Mouse (Mus musculus): ENCODE results near the gene Mfsd10. TPM values are rescaled to one million over a fixed set of nuclear protein-coding genes. Genes with fewer than 3 reads are reported as not detected.
A peak's percentile ranks its signal among the peaks of the same experiment; 100 is the strongest.

Mfsd10 gene
- total RNA-seq (2015) (195 and 211 TPM in 2 replicates), total RNA-seq (2017) (116 and 143 TPM in 2 replicates)

- ATAC-seq (replicated peaks; ENCODE audit: poor library complexity): peak; percentile 77
Observed at GRCm38 (mm10) chr5:34636481-34637287, at the start of gene Mfsd10. Gene Mfsd10, minus strand, starts transcription at chr5:34637212.

GRCm38 (mm10) chr5:34670280-34670679 lies 33.3 kb upstream of the Mfsd10 start:
- peak; percentile 63 for ATAC-seq (replicated peaks; ENCODE audit: poor library complexity)

GRCm38 (mm10) chr5:34669493-34669892 lies 32.5 kb upstream of the Mfsd10 start:
- 0 out of 2 replicates have a peak, but pooled peaks have one; percentile 23 for ATAC-seq (replicated peaks; ENCODE audit: poor library complexity)

GRCm38 (mm10) chr5:34663231-34663630 lies 26.2 kb upstream of the Mfsd10 start:
- no peak for ATAC-seq (replicated peaks; ENCODE audit: poor library complexity)

DNA sequence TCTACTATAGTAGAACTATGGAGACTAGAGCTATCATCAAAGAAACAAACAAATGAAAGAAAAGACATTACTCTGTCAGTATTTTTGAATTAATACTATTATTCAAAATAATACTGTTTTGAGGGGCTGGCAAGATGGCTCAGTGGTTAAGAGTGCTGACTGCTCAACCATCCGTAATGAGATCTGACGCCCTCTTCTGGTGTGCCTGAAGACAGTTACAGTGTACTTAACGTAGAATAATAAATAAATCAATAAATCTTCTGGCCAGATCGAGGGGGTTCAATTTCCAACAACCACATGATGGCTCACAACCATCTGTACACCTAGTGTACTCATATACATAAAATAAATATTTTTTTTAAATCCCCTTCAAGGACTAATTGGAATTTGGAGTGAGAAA lies 24.9 kb upstream of the Mfsd10 start:
- no peak for ATAC-seq (replicated peaks; ENCODE audit: poor library complexity)

DNA sequence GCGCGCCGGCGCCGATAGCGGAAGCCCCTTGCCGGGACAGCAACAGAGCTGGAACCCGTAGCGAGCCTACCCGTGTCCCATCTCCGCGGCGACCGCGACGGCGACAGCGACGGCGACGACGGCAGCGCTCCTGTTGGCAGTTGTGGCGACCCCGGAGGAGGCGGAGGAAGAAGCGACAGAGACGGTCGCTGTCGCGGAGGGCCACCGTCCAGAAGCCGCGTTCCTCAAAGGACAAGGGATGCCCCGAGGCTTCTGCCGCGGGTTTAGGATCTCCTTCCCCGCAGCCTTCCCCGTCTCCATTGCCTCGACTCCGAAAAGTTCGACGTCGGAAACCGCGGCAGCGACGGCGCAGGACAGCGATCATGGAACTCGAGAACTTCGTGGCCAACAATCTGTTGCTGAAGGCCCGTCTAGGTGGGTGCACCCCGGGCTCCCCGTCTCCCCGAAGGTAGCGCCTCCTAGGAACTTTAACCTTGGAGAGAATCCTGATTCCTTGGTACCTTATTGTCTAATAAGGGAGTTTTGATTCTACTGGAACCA lies 23.6 kb upstream of the Mfsd10 start:
- peak; percentile 0; the same call in 1 of the 2 replicates for ATAC-seq (replicated peaks; ENCODE audit: poor library complexity)

- ATAC-seq (replicated peaks; ENCODE audit: poor library complexity): peak; percentile 93
Observed at GRCm38 (mm10) chr5:34659686-34660590, 22.9 kb upstream of the Mfsd10 start, which contains the start of the genes Nop14 and Grk4. Gene Nop14, minus strand, starts transcription at chr5:34660148. Gene Grk4, plus strand, starts transcription at chr5:34660379.

DNA sequence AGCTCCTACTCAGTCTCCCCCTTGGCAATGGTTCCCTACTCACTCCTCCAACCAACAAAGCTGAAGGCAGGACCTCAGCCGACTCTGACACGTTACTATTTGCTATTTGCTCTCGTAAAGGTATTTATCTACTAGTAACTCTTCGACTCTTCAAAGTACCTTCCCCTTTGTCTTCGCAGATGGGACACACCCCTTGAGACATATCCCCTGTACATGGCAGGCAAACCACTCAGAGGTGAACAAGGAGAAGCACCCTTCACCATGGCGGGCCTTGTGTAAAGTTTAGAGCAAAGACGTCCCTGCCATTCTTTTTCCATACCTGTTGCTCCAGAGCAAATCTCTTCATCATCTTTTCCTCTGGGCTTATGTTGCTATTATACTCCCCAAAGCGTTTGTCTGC lies 20.5 kb upstream of the Mfsd10 start:
- no peak for ATAC-seq (replicated peaks; ENCODE audit: poor library complexity)

DNA sequence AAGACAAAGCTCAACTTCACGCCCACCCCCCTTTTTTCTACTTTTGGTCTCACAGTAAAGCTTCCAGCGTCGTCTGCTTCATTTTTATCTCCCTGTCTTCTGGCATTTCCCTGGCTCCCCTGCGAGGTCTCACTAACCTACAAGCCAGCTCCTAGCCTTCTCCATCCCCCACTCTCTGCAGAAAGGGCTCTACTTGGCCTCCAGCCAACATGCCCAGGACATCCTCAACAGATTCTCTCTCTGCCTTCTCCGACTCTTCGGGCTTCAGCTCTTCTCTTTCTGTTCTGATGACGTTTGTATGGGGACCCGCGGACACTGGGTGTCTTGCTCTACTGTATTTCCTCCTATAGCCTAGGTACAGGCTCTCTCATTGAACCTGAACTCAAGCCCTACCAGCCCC lies 17.9 kb upstream of the Mfsd10 start:
- no peak for ATAC-seq (replicated peaks; ENCODE audit: poor library complexity)

GRCm38 (mm10) chr5:34652961-34653360 lies 15.9 kb upstream of the Mfsd10 start:
- peak; percentile 74 for ATAC-seq (replicated peaks; ENCODE audit: poor library complexity)

DNA sequence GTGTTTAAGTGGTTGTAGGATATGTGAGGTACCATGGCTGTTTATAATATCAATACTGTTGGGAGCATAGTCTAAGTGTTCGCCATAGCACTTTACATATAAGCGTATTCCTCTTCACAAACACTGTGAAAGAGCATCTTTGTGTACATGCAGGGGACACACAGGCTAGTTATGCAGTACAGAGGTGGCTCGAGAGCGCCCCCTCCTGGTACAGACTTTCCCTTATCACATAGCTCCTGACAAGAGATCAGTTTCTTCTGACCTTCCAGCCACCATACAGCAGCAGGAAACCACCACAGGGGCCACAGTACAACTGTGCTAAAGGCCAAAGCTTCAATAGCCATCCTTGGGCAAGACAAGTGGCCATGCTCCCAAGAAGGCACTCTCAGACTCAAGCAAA lies 10.6 kb upstream of the Mfsd10 start:
- ATAC-seq (replicated peaks; ENCODE audit: poor library complexity): peak; percentile 72

GRCm38 (mm10) chr5:34642932-34643331 lies 5.9 kb upstream of the Mfsd10 start:
- peak; percentile 92 for ATAC-seq (replicated peaks; ENCODE audit: poor library complexity)

DNA sequence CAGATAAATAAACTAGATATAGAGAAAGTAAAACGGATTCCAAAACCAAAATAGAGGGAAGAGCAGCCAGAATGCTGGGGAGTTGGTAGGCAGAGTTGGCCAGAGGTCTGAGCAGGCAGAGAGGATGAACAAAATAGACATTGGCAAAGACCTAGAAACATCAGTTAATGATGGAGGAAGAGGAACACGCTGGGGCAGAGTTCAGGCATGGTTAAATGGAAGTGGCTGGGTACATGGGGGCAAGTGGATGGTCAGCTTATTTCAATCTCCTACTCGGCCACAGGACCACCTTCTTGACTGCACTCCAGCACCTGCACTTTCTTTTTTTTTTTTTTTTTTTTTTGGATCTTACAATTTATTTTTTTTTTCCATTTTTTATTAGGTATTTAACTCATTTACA lies 5.0 kb upstream of the Mfsd10 start:
- no peak for ATAC-seq (replicated peaks; ENCODE audit: poor library complexity)

GRCm38 (mm10) chr5:34637591-34638156 lies 662 bp upstream of the Mfsd10 start:
- 0 out of 2 replicates have a peak, but pooled peaks have one; percentile 4 for ATAC-seq (replicated peaks; ENCODE audit: poor library complexity)

GRCm38 (mm10) chr5:34635665-34636192 lies 1.3 kb downstream of the Mfsd10 start:
- ATAC-seq (replicated peaks; ENCODE audit: poor library complexity): no peak

DNA sequence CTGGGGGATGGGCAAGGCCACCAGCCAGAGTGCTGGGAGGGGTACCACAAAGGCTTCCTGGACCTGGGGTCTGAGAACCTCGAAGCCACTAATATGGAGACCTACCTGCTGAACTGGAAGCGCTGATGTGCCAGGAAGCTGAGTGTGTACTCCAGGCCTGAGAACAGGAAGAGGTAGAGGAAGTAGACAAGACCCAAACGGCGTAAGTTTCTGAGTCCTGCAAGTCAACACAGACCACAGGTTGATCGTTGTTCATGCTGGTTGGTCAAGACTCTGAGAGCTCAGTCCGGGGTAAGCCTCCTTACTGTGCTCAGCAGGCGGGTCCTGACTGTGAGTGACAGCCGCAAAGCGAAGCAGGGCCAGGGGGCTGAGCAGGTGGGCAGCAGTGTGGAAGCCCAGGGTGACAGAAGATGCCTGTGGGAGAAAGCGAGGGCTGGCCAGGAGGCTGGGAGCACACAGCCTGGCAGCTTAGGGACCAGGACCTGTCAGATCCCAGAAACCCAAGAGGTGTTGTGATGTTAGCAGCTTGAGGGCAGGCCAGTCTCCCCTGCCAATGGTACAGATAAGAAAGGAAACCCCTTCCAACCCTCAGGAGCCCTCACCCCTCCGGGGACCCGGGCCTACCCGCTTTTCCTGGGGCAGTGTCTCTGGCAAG lies 2.1 kb downstream of the Mfsd10 start:
- peak; percentile 17 for ATAC-seq (replicated peaks; ENCODE audit: poor library complexity)

DNA sequence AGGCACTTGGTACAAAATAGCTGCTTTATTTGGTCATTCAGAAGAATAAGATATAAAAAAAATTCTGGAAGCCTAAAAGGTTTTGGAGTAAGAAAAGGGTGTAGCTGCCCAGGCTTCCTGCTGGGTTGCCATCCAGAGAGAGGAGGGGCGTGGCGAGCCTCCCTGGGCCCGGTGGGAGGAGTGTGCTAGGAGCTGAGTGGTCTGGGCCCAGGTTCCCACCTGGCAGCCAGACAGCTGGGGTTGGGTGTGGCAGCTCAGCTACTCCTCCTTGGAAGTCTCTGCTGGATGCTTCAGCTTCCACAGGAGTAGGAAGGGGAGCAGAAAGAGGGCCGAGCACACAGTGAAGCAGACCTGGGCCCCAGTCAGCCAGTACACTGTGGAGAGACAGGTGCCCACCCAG lies 3.4 kb downstream of the Mfsd10 start:
- ATAC-seq (replicated peaks; ENCODE audit: poor library complexity): no peak

DNA sequence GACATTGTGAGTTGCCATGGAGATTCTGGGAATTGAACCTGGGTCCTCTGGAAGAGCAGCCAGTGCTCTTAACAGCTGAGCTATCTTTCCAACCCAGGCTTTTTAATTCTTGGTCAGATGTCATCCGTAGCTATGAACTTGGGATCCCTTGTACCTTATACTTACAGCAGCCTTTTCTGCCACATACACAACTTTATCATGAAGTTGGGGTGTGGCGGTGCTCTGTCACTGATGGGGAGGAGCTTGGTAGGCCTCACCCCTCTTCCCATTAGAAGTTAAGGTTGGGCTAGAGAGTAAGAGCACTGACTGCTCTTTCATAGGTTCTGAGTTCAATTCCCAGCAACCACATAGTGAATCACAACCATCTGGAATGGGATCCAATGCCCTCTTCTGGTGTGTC lies 4.0 kb downstream of the Mfsd10 start:
- peak; percentile 30; the same call in 1 of the 2 replicates for ATAC-seq (replicated peaks; ENCODE audit: poor library complexity)

DNA sequence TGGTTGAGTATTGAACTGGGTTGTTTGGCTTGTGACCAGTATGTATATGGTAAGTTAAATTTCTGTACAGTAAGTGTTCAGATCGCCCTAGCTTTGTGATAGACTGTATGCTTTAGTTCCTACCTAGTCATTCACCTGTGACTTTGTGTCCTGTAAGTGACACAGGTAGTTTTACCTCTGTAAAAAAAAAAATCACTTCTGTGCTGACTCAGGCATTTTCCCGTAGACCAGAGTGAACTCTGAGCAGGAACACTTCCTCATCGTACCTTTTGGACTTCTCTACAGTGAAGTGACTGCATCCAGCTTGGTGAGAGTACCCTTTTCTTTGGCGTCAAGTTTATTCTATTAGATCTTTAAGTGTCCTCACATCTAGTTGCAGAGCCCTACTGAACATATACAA lies 27.0 kb downstream of the Mfsd10 start:
- ATAC-seq (replicated peaks; ENCODE audit: poor library complexity): no peak

GRCm38 (mm10) chr5:34608226-34608625 lies 28.8 kb downstream of the Mfsd10 start:
- no peak for ATAC-seq (replicated peaks; ENCODE audit: poor library complexity)
